Mouse (Mus musculus) central nervous system, embryonic 14 days (tissue): ENCODE results near the gene Hnrnpr. TPM values are rescaled to one million over a fixed set of nuclear protein-coding genes. Genes with fewer than 3 reads are reported as not detected.

Experiments
- polyA plus RNA-seq: library from polyadenylated mRNA; depleted of rRNA; stranded (reverse); fragments of >200 nt; gene quantifications from 2 replicates; pipeline ENCODE4 v1.2.3, GENCODE M21; 2012; rRNA removed

Hnrnpr gene
- 169 and 188 TPM in 2 replicates for polyA plus RNA-seq

DNA sequence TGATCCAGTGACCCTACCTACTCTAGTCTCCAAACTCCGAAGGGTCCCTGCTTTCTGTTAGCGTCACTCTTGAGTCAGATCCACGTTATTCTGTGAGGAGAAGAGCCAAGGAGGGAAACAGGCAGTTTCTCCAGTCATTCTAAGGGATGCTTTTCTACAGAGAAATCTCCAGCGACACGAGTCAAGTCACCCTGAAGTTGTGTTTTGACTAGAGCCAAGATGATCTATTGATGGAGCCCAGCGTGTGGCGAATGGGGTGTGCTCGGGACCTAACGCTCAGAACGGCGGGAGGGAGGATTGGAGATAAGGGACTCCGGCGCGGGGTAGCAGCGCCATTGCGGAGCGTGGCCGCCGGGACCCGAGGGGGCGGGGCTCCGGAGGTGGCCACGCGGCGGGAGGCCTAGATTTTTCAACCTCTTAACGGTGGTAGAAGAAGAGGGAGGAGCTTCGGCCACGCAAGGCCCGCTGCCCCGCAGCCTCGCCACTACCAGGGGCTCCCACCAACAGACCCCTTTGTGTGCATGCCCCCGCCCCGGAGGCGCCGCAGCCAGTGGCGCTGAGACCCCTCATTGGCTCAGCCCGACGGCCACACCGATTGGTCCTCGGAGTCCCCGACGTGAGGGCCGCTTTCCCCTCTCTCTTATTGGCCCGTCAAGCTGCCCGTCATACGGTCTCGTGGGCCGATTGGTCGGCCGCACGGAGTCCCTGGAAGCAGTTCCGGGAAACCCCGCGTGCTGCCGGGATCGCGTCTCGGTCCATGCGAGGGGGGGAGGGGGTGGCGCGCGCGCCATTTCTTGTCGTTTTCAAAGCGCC is at the start of gene Hnrnpr:
Hnrnpr (plus strand) TSS at position 714 of the 813 bp plus-strand sequence.

DNA sequence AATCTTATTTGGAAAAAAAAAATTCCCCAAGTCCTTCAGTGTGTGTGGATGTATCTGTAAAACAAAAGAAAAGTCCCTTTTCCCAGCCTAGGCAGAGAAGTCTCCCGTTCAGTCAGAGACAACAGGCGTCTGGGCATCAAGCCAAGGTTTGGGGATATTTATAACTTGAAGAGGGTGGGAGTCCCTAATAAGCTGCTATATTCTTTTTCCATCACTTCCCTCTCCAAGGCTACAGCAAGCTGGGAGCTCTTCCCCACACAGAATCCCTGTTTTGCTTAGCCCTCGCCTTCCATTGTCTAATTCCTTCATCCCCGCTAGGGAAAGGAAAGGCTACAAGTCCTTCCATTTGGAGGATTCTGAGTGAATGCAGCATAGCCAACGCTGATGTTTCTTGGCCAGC is 26.3 kb upstream of the Hnrnpr start, which contains the start of gene Zfp46:
Zfp46 (plus strand) TSS at position 229 of the 400 bp plus-strand sequence.

Other genes starting within 250 kb of the Hnrnpr start
- gene Id3, start 167.4 kb upstream of the Hnrnpr start, polyA plus RNA-seq, result 115 and 144 TPM in 2 replicates
- 4.5 and 6.0 TPM in 2 replicates for gene E2f2, start 138.5 kb upstream of the Hnrnpr start, polyA plus RNA-seq
- 5.4 and 9.5 TPM in 2 replicates for gene Asap3, start 104.6 kb upstream of the Hnrnpr start, polyA plus RNA-seq
- 1.0 and 3.6 TPM in 2 replicates for gene Tcea3, start 63.2 kb upstream of the Hnrnpr start, polyA plus RNA-seq
- 50.0 and 51.8 TPM in 2 replicates for gene Zfp46, start 26.3 kb upstream of the Hnrnpr start, polyA plus RNA-seq
- 0.22 and 0.64 TPM in 2 replicates for gene Htr1d, start 112.6 kb downstream of the Hnrnpr start, polyA plus RNA-seq
- 0.12 and 0.20 TPM in 2 replicates for gene 6030445D17Rik, start 151.3 kb downstream of the Hnrnpr start, polyA plus RNA-seq
- gene Luzp1, start 158.8 kb downstream of the Hnrnpr start, polyA plus RNA-seq, result 12.9 and 13.1 TPM in 2 replicates